Mouse (Mus musculus): ENCODE measurements around the gene Asz1.

The Asz1 gene

GRCm38 (mm10) chr6:18013346-18013745, 95.5 kb downstream of the Asz1 start:
- in situ Hi-C loops (cut with MseI, MboI): no loop called here

GRCm38 (mm10) chr6:18007356-18007755, 101.5 kb downstream of the Asz1 start:
- in situ Hi-C loops (cut with MseI, MboI): no loop called here

- in situ Hi-C loops (cut with MseI, MboI): no loop called here
Observed at GRCm38 (mm10) chr6:18002065-18002464, 106.8 kb downstream of the Asz1 start.
